Mouse (Mus musculus): Measurements from ENCODE around the gene Mab21l1. TPM values are rescaled to one million over a fixed set of nuclear protein-coding genes. Genes with fewer than 3 reads are reported as not detected.

Mab21l1 gene
- 0.04 TPM in 1 of 2 replicates, not detected in the other for polyA plus RNA-seq (2012; rRNA removed)

- WGBS, result 62% methylated on average over 16 of the region's 16 CpGs
- Histone ChIP-seq H3K4me1 (ENCODE audit: control insufficient read depth, insufficient read depth, low read length) (no peaks in the 10 kb centered on the region), H3K4me3 (replicated peaks; ENCODE audit: extremely low read depth, low read depth, low read length) (peak within 1 kb of the TSS; percentile 21)
- TF ChIP-seq CTCF (IDR thresholded peaks at IDR 0.05; ENCODE audit: insufficient read depth, low read length) (no peak), POLR2A (IDR thresholded peaks at IDR 0.05; ENCODE audit: borderline replicate concordance, extremely low read depth, low read depth, low read length) (no peak)
- DNase-seq, result no peak
These were observed at the start of gene Mab21l1 for GRCm38 (mm10) chr3:55782056-55782687. Gene Mab21l1 (plus strand): TSS chr3:55782510.

DNA sequence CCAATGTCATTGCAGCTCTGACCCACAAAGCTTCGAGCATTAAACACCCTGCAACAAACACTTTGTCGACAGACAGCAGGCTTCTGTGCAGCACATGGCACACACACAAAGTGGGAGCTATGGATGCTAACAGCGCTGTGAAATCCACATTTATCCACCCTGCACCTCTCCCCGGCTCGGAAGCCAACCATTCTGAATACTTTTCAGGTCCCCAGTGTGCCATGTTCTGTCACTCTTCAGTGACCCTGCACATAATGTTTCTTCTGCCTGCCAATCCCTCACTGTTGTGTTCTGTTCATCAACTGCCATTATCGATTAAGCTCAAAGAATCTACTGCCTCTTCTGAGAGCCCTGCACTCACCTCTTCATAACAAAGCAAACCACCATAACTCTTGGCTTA lies 48.6 kb upstream of the Mab21l1 start:
- no peak for TF ChIP-seq POLR2A (IDR thresholded peaks at IDR 0.05; ENCODE audit: borderline replicate concordance, extremely low read depth, low read depth, low read length)
- no peak for TF ChIP-seq CTCF (IDR thresholded peaks at IDR 0.05; ENCODE audit: insufficient read depth, low read length)
- DNase-seq, result no peak
- H3K4me3 ChIP-seq (replicated peaks; ENCODE audit: extremely low read depth, low read depth, low read length), result no peak overlapping the region
- 88% methylated on average over 6 of the region's 6 CpGs for WGBS
- H3K4me1 ChIP-seq (ENCODE audit: control insufficient read depth, insufficient read depth, low read length), result no peaks in the 10 kb centered on the region

GRCm38 (mm10) chr3:55741428-55741827 lies 40.9 kb upstream of the Mab21l1 start:
- H3K4me1 ChIP-seq (ENCODE audit: control insufficient read depth, insufficient read depth, low read length), result no peaks in the 10 kb centered on the region
- H3K4me3 ChIP-seq (replicated peaks; ENCODE audit: extremely low read depth, low read depth, low read length), result no peak overlapping the region
- no peak for DNase-seq
- WGBS, result 75% methylated on average over 6 of the region's 6 CpGs
- no peak for TF ChIP-seq CTCF (IDR thresholded peaks at IDR 0.05; ENCODE audit: insufficient read depth, low read length)

- WGBS, result 90% methylated on average over 5 of the region's 5 CpGs
- DNase-seq, result no peak
- H3K4me1 ChIP-seq (ENCODE audit: control insufficient read depth, insufficient read depth, low read length), result no peaks in the 10 kb centered on the region
- H3K4me3 ChIP-seq (replicated peaks; ENCODE audit: extremely low read depth, low read depth, low read length), result no peak overlapping the region
- TF ChIP-seq POLR2A (IDR thresholded peaks at IDR 0.05; ENCODE audit: borderline replicate concordance, extremely low read depth, low read depth, low read length), result no peak
- TF ChIP-seq CTCF (IDR thresholded peaks at IDR 0.05; ENCODE audit: insufficient read depth, low read length), result no peak
These were observed 40.1 kb upstream of the Mab21l1 start for GRCm38 (mm10) chr3:55742218-55742617.

DNA sequence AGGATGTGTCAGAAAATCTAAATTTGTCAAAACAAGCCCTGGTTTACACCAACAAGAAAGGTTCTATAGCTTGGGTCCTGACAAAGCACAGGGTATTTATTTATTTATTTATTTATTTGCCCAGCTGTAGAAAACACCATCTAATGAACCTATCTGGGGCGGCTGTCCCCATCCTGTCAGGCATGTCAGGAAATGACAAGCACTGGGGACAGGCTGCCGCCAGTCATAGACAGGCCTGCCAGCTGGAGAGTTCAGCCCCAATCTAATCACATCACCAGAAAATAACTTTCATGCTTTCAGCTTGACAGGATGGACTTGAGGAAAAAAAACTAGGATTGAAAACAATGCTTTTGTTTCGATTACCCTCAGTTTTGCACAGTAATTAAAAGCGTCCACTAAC lies 39.7 kb upstream of the Mab21l1 start:
- H3K4me1 ChIP-seq (ENCODE audit: control insufficient read depth, insufficient read depth, low read length), result no peaks in the 10 kb centered on the region
- no peak for TF ChIP-seq POLR2A (IDR thresholded peaks at IDR 0.05; ENCODE audit: borderline replicate concordance, extremely low read depth, low read depth, low read length)
- no peak for TF ChIP-seq CTCF (IDR thresholded peaks at IDR 0.05; ENCODE audit: insufficient read depth, low read length)
- 76% methylated on average over 4 of the region's 4 CpGs for WGBS
- H3K4me3 ChIP-seq (replicated peaks; ENCODE audit: extremely low read depth, low read depth, low read length), result no peak overlapping the region
- DNase-seq, result no peak

GRCm38 (mm10) chr3:55743885-55744284 lies 38.4 kb upstream of the Mab21l1 start:
- no peak overlapping the region for H3K4me3 ChIP-seq (replicated peaks; ENCODE audit: extremely low read depth, low read depth, low read length)
- DNase-seq, result no peak
- no peaks in the 10 kb centered on the region for H3K4me1 ChIP-seq (ENCODE audit: control insufficient read depth, insufficient read depth, low read length)
- WGBS, result 63% methylated on average over 5 of the region's 5 CpGs
- TF ChIP-seq CTCF (IDR thresholded peaks at IDR 0.05; ENCODE audit: insufficient read depth, low read length) (no peak), POLR2A (IDR thresholded peaks at IDR 0.05; ENCODE audit: borderline replicate concordance, extremely low read depth, low read depth, low read length) (no peak)

- no peak for TF ChIP-seq POLR2A (IDR thresholded peaks at IDR 0.05; ENCODE audit: borderline replicate concordance, extremely low read depth, low read depth, low read length)
- TF ChIP-seq CTCF (IDR thresholded peaks at IDR 0.05; ENCODE audit: insufficient read depth, low read length), result no peak
- DNase-seq, result no peak
- H3K4me3 ChIP-seq (replicated peaks; ENCODE audit: extremely low read depth, low read depth, low read length), result no peak overlapping the region
- 76% methylated on average over 11 of the region's 11 CpGs for WGBS
- H3K4me1 ChIP-seq (ENCODE audit: control insufficient read depth, insufficient read depth, low read length), result no peaks in the 10 kb centered on the region; the same call in 1 of the 2 replicates
These were observed 31.8 kb upstream of the Mab21l1 start for GRCm38 (mm10) chr3:55750445-55751065.

- TF ChIP-seq POLR2A (IDR thresholded peaks at IDR 0.05; ENCODE audit: borderline replicate concordance, extremely low read depth, low read depth, low read length), result no peak
- no peak for TF ChIP-seq CTCF (IDR thresholded peaks at IDR 0.05; ENCODE audit: insufficient read depth, low read length)
- Histone ChIP-seq H3K4me1 (ENCODE audit: control insufficient read depth, insufficient read depth, low read length) (no peaks in the 10 kb centered on the region; the same call in 1 of the 2 replicates), H3K4me3 (replicated peaks; ENCODE audit: extremely low read depth, low read depth, low read length) (no peak overlapping the region)
- WGBS, result 81% methylated on average over 5 of the region's 5 CpGs
- no peak for DNase-seq
These were observed 30.9 kb upstream of the Mab21l1 start for GRCm38 (mm10) chr3:55751363-55751762.

DNA sequence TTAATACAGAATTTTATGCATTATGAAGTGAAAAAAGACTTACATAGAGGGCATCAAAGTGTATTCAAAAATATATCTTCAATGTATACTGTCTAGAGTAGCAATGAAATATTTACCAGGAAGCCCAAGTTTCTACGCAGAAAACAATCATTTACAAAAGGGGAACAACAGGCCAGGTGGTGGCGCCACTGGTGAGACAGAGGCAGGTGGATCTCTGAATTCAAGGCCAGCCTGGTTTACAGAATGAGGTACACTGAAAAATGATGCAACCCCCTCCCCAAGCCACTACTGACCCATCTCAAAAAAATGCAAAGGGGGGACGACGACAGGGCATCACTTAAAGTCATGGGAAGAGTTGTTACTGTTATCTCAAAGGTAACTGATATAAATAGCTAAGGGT lies 29.8 kb upstream of the Mab21l1 start:
- 86% methylated on average over 4 of the region's 4 CpGs for WGBS
- DNase-seq, result no peak
- H3K4me3 ChIP-seq (replicated peaks; ENCODE audit: extremely low read depth, low read depth, low read length), result no peak overlapping the region

DNA sequence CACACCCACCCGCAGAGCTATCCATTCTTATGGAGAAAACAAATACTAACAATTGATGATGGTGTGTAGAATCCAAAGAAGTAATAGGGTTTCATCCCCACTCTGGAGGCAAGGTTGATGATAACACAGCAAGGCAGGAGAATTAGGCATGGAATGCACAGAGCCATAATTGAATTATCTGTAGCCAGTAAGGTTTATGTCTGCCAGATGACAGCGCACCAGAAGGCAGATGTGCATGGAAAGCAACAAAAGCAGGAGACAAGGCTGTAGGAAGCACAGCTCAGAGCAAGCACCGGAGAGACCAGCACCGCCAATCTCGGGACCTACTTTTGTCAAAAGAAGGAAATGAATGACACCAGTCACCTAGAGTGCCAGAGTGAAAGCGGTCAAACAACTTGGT lies 28.4 kb upstream of the Mab21l1 start:
- no peak for DNase-seq
- no peaks in the 10 kb centered on the region; the same call in 1 of the 2 replicates for H3K4me1 ChIP-seq (ENCODE audit: control insufficient read depth, insufficient read depth, low read length)
- no peak for TF ChIP-seq POLR2A (IDR thresholded peaks at IDR 0.05; ENCODE audit: borderline replicate concordance, extremely low read depth, low read depth, low read length)
- no peak for TF ChIP-seq CTCF (IDR thresholded peaks at IDR 0.05; ENCODE audit: insufficient read depth, low read length)
- WGBS, result 94% methylated on average over 6 of the region's 6 CpGs
- no peak overlapping the region for H3K4me3 ChIP-seq (replicated peaks; ENCODE audit: extremely low read depth, low read depth, low read length)

More for the DNA sequence above, 29.8 kb upstream of the Mab21l1 start:
- H3K4me1 ChIP-seq (ENCODE audit: control insufficient read depth, insufficient read depth, low read length), result no peaks in the 10 kb centered on the region; the same call in 1 of the 2 replicates
- no peak for TF ChIP-seq CTCF (IDR thresholded peaks at IDR 0.05; ENCODE audit: insufficient read depth, low read length)
- TF ChIP-seq POLR2A (IDR thresholded peaks at IDR 0.05; ENCODE audit: borderline replicate concordance, extremely low read depth, low read depth, low read length), result no peak
